Comparison of ENCODE assay signal across 9 mouse cellular contexts in the genomic region with DNA sequence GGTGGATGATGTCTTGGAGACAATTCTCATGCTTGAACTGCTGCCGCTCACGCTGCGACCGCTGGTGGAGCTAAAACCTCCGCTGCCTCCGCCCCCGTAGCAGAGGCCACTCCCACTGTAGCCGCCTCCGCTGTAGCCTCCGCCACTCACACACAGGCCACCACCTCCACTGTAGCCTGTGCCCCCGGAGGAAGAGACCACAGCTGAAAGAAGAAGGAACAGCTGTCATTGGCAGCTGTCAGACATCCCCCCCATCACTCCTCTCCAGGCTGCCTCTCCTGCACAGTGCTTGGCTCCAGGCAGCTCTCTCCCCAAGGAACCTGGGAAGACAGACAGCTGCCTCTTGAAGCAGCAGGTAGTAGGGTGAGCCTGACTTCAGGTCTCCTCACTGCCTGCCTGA. TPM values are rescaled to one million over a fixed set of nuclear protein-coding genes. Genes with fewer than 3 reads are reported as not detected.
A peak's percentile ranks its signal among the peaks of the same experiment; 100 is the strongest.
DNase-seq lines count a peak whose midpoint lies in the region; ATAC-seq lines count a peak whose summit lies in the region.
"Had no signal": no experiment of that assay in that cellular context is flagged by ENCODE, and none has a peak within 500 bp of the region (broad histone marks: within the 10 kb centered on the region; RNA-seq: fewer than 3 reads in every experiment).

No protein-coding gene starts in this region.

- H3K4me1 ChIP-seq in hindbrain, embryonic 15.5 days (replicated peaks): peaks cover 9% of the 10 kb centered on the region
- 0 out of 2 replicates have a peak, but pooled peaks cover 2% of the 10 kb centered on the region for H3K4me1 ChIP-seq in lung, embryonic 15.5 days

- ATAC-seq in hindbrain, embryonic 15.5 days (ENCODE audit: low FRiP score, low read depth): peak; percentile 80
- ATAC-seq in lung, embryonic 15.5 days (ENCODE audit: borderline replicate concordance, extremely low read depth, low FRiP score, low TSS enrichment): peak; percentile 79; the same call in 1 of the 2 replicates

- peak overlapping the region; percentile 48 for H3K4me2 ChIP-seq in hindbrain, embryonic 15.5 days
- H3K4me2 ChIP-seq in lung, embryonic 15.5 days: no peak overlapping the region

- H3K9ac ChIP-seq in hindbrain, embryonic 15.5 days: no peak overlapping the region
- no peak overlapping the region for H3K9ac ChIP-seq in lung, embryonic 15.5 days

- no peaks in the 10 kb centered on the region for H3K27me3 ChIP-seq in hindbrain, embryonic 15.5 days
- H3K27me3 ChIP-seq in lung, embryonic 15.5 days: 0 out of 2 replicates have a peak, but pooled peaks cover 13% of the 10 kb centered on the region

- no peaks in the 10 kb centered on the region for H3K36me3 ChIP-seq in hindbrain, embryonic 15.5 days
- no peaks in the 10 kb centered on the region for H3K36me3 ChIP-seq in lung, embryonic 15.5 days

- H3K27ac ChIP-seq in hindbrain, embryonic 15.5 days (replicated peaks): no peak overlapping the region
- no peak overlapping the region for H3K27ac ChIP-seq in lung, embryonic 15.5 days

- peak; percentile 6 to 50 for DNase-seq in adrenal gland, adult (ENCODE audit: inconsistent age in 2 of 2, low spot score in 1 of 2)
- DNase-seq in adrenal gland, postnatal 4 days (ENCODE audit: low spot score in 2 of 2): no peak
- peak; percentile 24 for DNase-seq in urinary bladder, postnatal 25 days (ENCODE audit: low spot score)
- no peak for DNase-seq in urinary bladder, postnatal 4 days (ENCODE audit: low spot score in 2 of 2)
- peak; percentile 87 for DNase-seq in retina, postnatal 1 day
- DNase-seq in B cell, adult 2 months: no peak

- peak overlapping the region; percentile 11; the same call in 1 of the 2 replicates for H3K4me3 ChIP-seq in hindbrain, embryonic 15.5 days
- no peak overlapping the region for H3K4me3 ChIP-seq in lung, embryonic 15.5 days

- under 1% methylated on average over 11 of the region's 11 CpGs for WGBS in hindbrain, embryonic 15.5 days
- 4% methylated on average over 11 of the region's 11 CpGs for WGBS in lung, embryonic 15.5 days

- no peaks in the 10 kb centered on the region for H3K9me3 ChIP-seq in hindbrain, embryonic 15.5 days
- H3K9me3 ChIP-seq in lung, embryonic 15.5 days: no peaks in the 10 kb centered on the region

RNA-seq across cellular contexts. Expression of gene Krt82, which starts 2.7 kb away (rescaled TPM):
- not detected for total RNA-seq in adrenal gland, postnatal 4 days (2021)
- polyA plus RNA-seq in hindbrain, embryonic 15.5 days (2015; fragmentation: Nextera tagmentation; extraction: Ambion mirVana): not detected in 2 replicates
- polyA plus RNA-seq in lung, embryonic 15.5 days (2015; fragmentation: Nextera tagmentation; extraction: Ambion mirVana): not detected in 2 replicates
- total RNA-seq: left cerebral cortex, postnatal 14 days had no signal

RNA-seq across cellular contexts. Expression of gene Krt90, which starts 9.6 kb away (rescaled TPM):
- under 1 TPM; 0.31 to 0.34 TPM for total RNA-seq in adrenal gland, postnatal 4 days (2021)
- 0.12 and 0.13 TPM in 2 replicates for polyA plus RNA-seq in hindbrain, embryonic 15.5 days (2015; fragmentation: Nextera tagmentation; extraction: Ambion mirVana)
- 0.05 TPM in 1 of 2 replicates, not detected in the other for polyA plus RNA-seq in lung, embryonic 15.5 days (2015; fragmentation: Nextera tagmentation; extraction: Ambion mirVana)
- total RNA-seq: left cerebral cortex, postnatal 14 days had no signal

RNA-seq across cellular contexts. Expression of gene Krt75, which starts 20.5 kb away (rescaled TPM):
- total RNA-seq in adrenal gland, postnatal 4 days (2021): not detected
- 0.17 and 0.18 TPM in 2 replicates for polyA plus RNA-seq in hindbrain, embryonic 15.5 days (2015; fragmentation: Nextera tagmentation; extraction: Ambion mirVana)
- 0.05 and 0.14 TPM in 2 replicates for polyA plus RNA-seq in lung, embryonic 15.5 days (2015; fragmentation: Nextera tagmentation; extraction: Ambion mirVana)
- total RNA-seq: left cerebral cortex, postnatal 14 days had no signal

RNA-seq across cellular contexts. Expression of gene Krt84, which starts 20.5 kb away (rescaled TPM):
- not detected for total RNA-seq in adrenal gland, postnatal 4 days (2021)
- polyA plus RNA-seq in hindbrain, embryonic 15.5 days (2015; fragmentation: Nextera tagmentation; extraction: Ambion mirVana): 0.05 TPM in 1 of 2 replicates, not detected in the other
- polyA plus RNA-seq in lung, embryonic 15.5 days (2015; fragmentation: Nextera tagmentation; extraction: Ambion mirVana): not detected in 2 replicates
- total RNA-seq: left cerebral cortex, postnatal 14 days had no signal

RNA-seq across cellular contexts. Expression of gene Gm49425, which starts 36.1 kb away (rescaled TPM):
- not detected for total RNA-seq in adrenal gland, postnatal 4 days (2021)
- polyA plus RNA-seq in hindbrain, embryonic 15.5 days (2015; fragmentation: Nextera tagmentation; extraction: Ambion mirVana): not detected in 2 replicates
- not detected in 2 replicates for polyA plus RNA-seq in lung, embryonic 15.5 days (2015; fragmentation: Nextera tagmentation; extraction: Ambion mirVana)
- total RNA-seq: left cerebral cortex, postnatal 14 days had no signal

Comparison
In these comparisons a context has a peak if more than half of its experiments do, and no peak if none do; other contexts are left out.
1. DNase-seq: peak in adrenal gland, adult (2 of 2), urinary bladder, postnatal 25 days (single experiment) and retina, postnatal 1 day (single experiment); none in adrenal gland, postnatal 4 days (0 of 2), urinary bladder, postnatal 4 days (0 of 2) and B cell, adult 2 months (0 of 2).